Mouse (Mus musculus): Measurements from ENCODE around the gene Rabep1.
"Not testable (repeated sequence)": the region's sequence is repeated elsewhere in the genome, so short reads cannot be mapped to it uniquely, and the experiment has no call there.

The Rabep1 gene

DNA sequence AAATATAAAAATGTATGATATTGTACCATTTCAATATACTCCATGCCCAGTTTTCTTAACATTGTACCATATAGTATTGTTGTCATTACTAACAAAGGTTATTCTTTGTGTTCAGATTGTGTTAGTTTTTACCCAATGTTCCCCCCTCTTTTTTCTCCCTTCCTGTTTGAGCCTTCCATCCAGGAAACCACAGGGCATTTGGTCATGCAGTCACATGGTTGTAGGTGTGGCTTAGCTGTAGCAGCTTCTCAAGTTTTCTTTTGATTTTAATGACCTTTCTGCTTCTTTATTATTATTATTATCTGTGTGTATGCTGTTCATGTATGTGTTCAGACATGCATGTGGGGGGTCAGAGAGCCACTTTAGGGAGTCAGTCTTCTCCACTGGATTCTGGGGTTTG, 47.0 kb downstream of the Rabep1 start:
- DNase-seq (ENCODE audit: low spot score), result no peak

DNA sequence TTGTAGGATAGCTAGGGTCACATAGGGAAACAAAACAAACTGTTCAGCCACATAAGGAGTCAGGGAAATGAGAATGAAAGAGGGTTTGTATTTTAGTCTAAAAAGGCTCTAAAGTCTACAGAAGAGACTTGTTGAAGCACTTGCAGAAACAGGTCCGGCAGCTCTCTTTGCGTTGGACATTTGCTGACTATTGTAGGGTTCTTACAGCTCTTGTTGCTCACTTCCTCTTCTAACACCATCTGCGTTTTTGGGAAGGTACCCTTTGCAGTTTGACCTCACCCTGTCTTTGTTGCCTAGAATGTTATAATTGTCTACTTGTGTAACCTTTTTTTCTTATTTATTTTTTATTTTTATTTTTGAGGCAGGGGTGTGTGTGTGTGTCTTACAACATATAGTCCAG, 53.1 kb downstream of the Rabep1 start:
- no peak for DNase-seq (ENCODE audit: low spot score)

DNA sequence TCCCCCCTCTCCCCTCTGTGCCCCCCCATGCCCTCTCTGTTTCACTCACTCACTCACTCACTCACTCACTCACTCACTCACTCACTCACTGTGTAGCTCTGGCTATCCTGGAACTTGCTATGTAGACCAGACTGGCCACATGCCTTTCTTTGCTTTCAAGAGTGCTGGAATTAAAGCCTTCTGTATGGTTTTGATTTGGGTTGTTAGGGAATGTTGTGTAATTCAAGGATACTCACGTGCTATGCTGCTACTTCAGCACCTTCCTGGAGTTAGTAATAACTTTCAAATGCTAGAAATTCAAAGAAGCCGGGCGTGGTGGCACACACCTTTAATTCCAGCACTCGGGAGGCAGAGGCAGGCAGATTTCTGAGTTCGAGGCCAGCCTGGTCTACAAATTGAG, 53.6 kb downstream of the Rabep1 start:
- not testable (repeated sequence) for DNase-seq (ENCODE audit: low spot score)

DNA sequence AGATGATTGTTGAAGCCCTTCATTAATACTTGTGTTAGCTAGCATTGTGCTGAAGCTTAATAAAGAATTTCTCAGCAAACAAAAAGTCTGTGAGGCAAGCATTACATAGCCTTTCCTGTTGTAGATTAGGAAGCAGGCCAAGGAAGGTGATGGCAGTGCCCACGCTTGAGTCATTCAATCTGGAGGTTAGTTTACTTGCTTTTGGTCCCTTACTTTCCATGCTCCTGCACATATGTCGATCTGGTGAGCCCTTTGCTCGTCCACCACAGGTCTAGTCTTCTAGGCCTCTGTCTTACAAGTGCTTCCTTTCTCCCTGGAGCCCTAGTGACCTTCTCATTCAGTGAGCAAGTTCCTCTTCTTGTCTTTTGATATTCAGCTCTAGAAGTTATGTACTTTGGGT, 62.1 kb downstream of the Rabep1 start:
- no peak for DNase-seq (ENCODE audit: low spot score)

DNA sequence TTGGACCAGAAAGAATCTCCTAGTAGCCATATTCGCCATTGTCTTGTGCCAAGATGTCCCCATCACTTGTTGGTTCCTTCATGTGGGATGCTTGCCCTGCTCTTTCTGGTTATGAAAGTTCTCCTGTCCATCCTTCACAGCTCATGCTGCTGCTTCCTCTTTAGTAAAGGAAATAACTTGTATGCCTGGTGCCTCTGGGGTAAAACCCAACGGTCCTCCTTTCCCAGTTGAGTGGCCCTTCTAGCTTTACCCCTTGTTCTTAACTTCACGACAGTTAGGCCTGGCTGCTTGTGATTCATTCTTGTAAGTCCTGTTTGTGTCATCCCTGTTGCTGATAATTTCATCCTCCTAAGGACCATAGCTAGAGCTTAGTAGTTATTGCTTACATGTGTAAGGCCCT, 66.7 kb downstream of the Rabep1 start:
- DNase-seq (ENCODE audit: low spot score), result no peak

DNA sequence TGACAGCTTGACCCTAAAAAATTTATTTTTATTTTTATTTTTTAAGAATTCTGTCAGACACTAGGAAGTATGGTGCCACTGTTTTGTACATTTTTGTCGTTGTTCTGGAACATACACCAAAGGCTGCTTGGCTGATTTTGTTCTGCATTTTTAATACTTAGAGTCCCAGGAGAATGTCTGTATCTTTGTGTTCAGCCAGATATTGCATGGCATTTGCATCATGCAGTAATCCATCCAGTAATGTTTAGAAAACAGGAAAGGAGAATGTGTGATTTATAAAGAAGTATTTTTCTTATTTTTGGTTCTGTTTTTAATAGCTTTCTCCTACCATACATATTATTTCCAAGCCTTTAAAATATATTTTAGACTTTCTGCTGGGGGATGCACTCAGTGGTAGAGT, 67.3 kb downstream of the Rabep1 start:
- no peak for DNase-seq (ENCODE audit: low spot score)

DNA sequence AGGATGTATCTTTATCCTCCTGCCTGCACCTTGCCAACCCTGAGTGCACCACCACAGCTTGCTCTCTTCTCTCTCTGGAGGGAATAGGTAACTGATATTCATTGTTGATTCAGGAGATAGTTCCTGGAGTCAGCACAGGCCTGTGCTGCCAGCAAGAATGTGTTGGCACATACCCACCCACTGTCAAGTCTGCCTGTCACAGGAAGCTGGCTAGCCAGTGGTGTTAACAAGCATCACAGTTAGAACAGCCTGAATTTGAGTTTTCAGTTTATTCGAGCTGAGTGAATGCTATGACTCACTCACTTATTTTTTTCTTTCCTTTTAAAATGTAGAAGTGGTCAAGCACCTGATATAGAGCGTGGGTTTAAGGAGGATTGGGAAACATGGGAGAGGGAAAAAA, 73.3 kb downstream of the Rabep1 start:
- DNase-seq (ENCODE audit: low spot score), result no peak

DNA sequence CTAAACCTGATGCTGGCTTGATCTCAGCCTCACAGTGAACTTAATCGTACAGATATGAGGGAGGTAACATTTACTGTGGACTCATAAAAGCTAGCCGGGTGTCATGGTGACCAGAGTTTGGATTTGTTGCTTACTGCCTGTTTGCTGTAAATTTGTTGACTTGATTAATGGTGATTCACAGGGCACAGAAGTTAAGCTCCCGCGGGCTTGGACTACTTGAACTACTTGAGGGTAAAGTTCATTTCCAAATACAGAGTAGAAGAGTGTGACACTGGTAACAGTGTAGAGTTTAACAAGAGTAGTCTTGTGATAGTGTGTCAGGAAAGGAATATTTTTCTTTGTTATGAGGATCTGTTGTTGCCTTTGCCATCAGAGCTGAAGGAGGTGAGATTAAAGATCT, 74.9 kb downstream of the Rabep1 start:
- no peak for DNase-seq (ENCODE audit: low spot score)

DNA sequence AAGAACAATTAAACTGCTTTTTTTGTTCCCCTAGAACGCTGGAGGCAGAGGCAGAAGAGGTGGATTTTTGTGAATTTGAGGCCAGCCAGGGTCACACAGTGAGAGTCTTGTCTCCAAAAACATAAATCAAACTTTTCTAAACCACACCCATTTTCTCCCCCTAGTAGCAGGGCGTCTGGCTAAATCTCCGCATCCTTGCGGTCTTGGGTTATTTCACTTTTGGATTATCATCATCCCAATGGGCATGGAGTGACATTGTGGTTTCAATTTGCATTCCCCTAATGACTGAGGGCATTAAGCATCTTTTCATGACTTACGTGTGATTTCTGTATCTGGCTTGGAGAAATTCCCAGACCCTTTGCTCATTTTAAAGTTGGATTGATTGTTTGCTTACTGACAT, 86.9 kb downstream of the Rabep1 start:
- no peak for DNase-seq (ENCODE audit: low spot score)

DNA sequence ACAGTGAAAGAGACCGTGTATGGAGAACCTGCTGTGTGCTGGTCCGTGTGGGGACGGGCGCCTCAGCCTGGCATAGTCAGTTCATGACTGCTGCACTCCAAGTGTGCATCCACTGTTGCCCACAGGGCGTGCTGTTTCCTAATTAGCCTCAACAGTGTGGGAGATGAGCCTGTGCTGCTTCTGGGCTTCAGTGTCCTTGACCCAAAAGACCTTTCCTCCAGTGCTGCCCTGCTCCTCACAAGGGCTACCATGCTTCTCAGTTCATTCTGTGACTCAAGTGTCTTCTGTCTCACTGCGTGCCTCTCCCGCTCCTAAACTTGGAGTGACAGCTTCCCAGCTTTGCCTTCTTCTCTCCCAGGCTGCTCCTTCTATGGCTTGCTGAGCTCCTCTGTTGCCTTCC, 90.7 kb downstream of the Rabep1 start:
- no peak for DNase-seq (ENCODE audit: low spot score)

DNA sequence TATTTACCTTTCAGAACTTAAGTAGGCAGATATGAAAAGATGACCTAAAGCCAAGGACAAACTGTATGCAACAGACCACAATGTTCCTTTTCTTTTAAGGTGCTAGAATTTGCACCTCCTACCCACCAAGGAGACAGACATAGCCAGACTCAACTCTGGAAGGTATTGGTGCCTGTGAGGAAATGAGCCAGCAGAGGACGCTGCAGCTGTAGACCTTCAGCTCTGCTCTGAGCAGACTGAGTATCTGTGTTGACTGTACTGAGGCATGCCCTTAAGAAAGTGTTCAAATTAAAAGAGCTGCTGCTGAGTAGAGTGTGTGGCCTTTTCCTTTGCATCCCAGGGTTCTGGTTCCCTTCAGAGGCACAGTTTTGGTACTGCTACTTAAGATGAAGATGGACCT, 98.0 kb downstream of the Rabep1 start:
- DNase-seq (ENCODE audit: low spot score), result no peak

DNA sequence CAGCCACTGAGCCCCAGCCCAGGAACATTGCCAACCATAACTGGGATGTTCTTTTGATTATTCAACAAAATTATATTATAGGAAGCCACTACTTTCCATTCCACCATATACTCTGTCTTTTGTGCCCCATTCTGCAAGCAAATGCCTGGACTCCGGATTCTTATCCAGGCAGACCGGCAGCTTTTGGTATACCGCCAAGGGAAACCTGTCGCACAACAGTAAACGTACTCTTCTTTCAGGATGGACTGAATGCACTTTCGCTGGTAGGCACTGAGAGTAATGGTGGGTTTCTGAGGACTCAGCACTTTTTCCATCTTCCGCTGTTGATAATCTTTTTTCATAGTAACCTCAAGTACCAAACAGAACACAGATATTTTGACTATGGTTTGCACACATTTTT, 99.1 kb downstream of the Rabep1 start:
- DNase-seq (ENCODE audit: low spot score), result no peak

DNA sequence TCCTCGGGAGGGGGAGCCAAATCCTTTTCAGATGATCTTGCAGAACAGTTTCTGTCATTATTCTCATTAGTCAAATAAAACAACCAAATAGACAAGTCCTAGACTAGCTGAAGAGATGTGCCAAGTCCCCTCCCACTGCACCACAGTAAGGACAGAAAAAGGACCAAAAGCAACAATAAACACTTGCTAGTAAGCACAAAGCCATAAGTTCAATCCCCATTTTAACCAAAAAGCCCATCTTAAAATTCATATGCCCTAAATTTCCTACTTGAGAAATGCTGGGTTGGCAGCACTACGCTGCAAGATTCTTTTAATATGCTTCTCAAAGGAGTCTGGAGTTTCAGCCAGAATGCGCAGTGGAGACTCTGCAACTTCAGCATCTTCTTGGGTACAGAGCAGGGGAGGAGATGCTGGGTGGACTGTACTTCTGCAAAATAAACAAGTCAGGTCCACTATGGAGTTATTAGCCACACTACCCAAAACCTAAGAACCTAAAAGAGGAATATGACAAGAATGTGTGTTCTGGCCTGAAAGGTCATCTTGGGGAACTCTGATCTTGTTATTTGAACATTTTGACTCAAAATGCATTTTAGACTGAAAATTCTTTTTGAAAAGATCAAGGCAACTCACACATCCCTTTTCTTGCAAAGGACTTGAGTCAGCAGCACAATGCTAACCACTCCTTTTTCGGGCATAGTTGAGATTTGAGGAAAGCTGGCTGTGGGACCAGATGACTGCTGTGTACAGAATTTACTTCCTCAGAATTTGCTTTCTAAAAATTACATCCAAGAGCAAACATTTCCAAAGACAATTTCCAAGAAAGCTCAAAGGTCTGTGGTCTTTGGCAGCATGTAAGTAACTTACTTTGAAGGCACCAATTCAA, 100.6 kb downstream of the Rabep1 start:
- DNase-seq (ENCODE audit: low spot score), result no peak

DNA sequence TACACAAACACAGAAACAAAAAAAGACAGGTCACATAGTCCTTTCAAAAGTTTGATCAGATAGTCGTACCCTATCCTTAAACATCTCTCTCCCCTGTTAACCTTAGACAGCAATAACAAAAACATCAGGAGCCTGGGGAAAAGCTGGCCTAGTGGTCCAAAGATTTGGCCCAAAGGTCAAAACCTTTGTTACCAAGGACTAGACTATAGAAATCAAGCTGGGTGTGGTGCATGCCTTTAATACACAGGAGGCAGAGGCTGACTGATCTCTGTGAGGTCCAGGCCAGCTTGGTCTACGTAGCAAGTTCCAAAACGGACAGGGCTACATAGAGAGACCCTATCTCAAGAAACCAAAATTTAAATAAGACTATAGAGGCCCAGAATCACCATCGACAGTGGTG, 110.1 kb downstream of the Rabep1 start:
- no peak for DNase-seq (ENCODE audit: low spot score)

DNA sequence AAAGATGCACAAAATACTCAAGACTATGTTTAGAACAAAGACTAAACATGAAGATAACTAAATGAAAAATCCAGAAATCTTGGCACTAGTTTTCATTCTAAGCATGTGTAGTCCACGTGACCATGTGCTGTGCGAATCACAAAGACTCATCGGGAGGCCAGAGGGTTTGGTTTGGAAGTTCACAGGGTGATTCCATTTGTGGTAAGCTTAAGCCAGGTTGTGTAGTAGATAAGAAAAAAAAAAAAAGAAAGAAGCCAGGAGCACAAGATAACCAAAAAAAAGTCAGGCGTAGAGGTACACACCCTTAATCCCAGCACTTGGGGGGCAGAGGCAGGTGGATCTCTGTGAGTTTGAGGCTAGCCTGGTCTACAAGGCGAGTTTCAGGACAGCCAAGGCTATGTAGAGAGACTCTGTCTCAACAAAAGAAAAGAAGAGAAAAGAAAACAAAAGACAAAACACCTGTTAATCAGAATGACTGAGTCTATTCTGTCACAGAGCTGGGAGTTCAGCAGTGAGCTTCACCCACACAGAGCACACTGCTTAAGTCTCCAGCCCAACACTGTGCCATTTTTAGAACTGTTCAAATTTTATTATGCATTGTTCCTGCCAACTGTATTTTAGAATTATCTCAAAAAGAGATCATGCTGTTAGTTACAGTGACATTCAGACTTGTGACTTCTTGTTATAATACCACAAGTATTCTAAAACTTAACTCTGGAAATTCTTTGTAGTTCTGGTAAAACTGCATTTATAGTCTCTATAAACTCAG, 116.4 kb downstream of the Rabep1 start:
- DNase-seq (ENCODE audit: low spot score), result no peak

DNA sequence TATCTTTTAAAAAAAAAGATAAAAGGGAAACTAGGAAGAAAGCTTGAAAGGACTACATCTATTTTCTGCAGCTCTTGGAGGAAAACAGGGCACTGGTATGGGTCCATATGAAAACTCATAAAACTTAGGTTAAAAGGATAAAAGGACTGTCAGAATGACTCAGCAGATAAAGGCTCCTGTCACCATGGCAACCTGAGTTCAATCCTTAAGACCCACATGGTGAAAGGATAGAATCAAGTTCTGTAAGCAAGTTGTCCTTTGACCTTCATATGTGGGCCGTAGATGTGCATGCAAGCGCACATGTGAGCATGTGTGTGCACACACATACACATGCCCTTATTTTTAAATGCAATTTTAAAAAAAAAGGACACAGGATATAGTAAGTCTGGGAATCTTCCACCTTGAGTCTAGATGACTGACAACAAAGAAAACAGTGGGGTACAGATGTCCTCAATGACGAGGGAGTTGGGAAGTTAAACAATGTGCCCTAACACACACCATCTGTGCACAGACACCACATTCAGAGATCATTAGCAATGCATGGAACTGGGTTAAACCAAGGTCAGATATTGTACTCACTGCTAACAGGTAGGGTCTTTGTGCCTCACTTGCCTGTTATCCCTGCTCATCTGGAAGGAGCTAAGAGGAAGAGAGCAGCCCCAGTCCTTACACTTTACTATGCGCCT, 119.8 kb downstream of the Rabep1 start:
- no peak for DNase-seq (ENCODE audit: low spot score)

DNA sequence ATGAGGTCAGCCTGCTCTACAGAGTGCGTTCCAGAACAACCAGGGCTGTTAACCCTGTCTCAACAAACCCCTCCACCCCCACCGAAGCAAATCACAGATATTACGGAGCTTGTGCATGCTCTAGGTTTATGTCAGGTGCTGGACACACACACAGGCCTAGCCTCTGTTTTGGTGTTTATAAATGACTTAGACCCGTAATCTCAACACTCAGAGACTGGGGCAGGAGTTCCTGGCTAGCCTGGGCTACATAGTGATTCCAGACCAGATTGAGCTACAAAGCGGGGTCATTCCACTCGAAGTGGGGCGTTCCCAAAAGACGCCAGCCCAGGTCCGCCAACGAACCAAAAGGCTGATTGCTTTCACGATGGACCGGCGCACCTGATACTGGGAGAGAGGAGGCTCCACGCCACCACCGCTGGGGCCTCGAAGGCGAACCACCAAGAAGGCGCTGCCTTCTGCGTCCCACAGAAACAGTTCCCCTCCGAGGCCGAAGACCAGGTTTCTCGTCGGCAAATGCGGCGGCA, 124.8 kb downstream of the Rabep1 start:
- no peak for DNase-seq (ENCODE audit: low spot score)

DNA sequence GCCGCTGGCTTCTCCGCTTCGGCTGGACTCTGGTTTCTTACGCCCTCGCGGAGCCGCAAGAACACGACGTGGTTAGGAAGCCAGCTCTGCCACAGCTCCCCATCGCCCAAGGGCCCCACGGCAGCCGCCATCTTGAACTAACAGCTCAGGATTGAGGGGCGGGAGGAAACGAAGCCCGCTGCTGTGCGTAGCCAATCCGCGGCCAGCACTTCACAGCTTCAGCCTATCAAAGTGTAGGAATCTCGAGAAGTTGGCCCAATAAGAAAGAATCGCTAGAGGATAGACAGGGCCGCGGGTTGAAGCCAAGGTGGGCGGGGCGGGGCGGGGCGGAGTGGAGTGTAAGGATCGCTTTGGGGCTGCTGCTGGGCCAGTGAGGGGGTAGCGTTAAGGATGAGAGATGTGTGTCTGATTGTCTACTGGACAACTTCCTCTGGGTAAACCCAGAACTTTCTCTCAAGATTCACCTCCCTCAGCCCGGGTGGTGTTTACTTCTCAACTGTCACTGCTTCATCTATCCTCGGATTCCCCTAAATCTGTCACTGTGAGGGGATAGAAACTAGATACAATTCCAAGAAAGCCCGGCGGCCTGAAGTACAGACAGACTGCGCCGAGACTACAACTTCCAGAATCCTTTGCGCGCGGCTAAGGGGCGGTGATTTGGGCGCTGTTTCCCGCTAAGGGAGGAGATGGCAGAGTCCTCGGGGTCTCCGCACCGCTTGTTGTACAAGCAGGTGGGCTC, 125.4 kb downstream of the Rabep1 start, which contains the start of the genes Nup88 and Rpain:
TSS of gene Nup88 (minus strand) at position 153 of the 739 bp plus-strand sequence.
TSS of gene Rpain (plus strand) at position 393 of the 739 bp plus-strand sequence.
- DNase-seq (ENCODE audit: low spot score), result peak; percentile 88

DNA sequence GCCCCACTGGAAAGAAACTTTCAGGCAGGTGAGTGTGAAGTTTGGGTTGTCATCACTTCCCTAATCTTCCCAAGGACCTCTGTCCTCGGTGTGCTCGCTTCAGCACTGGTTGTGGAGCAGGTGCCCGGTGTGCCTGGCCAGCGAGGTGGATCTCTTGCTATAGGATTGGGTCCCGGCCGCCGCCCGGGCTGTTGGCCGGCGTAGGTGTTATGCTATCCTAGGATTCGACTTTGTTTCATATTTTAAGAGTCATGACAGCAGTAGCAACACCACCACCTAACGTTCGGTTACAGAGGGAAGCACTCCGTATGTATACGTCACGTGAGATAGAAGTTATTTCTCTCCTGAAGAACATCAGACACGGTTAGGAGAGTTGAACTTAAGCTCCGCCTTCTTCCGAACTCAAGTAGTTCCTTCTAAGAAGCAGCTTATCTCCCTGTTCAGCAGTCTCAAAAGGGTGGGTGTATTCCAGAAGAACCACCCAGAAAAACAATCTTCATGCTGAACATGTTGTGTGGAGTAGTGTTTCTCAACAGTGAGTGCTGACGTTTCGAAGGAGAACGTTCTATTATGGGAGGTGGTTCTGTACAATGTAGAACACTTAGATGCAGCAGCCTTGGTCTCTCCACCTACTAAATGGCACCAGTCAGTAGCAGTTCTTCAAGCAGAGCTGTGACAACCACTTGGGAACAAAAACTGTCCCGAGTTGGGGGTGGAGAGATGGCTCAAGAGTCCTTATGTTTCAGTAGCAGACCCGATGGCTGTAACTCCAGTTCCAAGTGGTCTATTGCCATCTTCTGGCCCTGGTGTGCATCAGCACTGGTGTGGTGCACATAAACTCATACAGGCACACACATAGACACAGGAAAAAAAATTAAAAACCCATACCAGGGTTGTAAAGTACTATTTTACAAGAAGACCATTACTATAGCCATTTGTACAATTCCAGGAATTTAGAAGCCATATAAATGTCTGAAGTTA, 126.3 kb downstream of the Rabep1 start:
- no peak for DNase-seq (ENCODE audit: low spot score)

DNA sequence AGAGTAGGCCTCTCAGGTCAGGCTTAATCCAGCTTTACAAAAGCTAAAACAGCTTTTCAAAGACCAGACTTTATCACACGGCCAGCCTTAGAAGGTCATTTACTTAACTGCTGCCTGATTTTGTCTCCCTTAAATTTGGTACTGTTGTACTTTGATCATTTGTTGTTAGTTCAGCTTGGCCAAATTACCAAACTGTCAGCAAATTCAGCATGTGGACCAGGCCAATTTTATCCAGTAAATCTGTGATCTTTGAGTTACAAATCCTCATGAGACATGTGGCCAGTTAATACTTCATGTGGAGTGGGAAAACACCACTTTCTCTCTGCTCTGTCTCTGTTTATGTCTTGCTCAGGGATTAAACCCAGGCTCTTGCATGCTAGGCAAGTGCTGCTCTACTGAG, 128.0 kb downstream of the Rabep1 start:
- no peak for DNase-seq (ENCODE audit: low spot score)
